Mouse (Mus musculus) G1E (cell line): ENCODE measurements around the gene Ssh2.

Experiments used
- CTCF ChIP-seq: IDR thresholded peaks from 2 replicates; pipeline ENCODE4 v1.5.1; 2012; ENCODE audit warnings: low read depth, low read length, inconsistent platforms, mixed read lengths
- GATA1 ChIP-seq: IDR thresholded peaks from 2 replicates; pipeline ENCODE4 v1.6.1; 2012; ENCODE audit warnings: borderline replicate concordance, low read length, inconsistent platforms, mixed read lengths
- GATA2 ChIP-seq: IDR thresholded peaks from 2 replicates; pipeline ENCODE4 v1.6.1; 2012; ENCODE audit warnings: low read depth, low read length, inconsistent platforms, borderline replicate concordance
- POLR2AphosphoS5 ChIP-seq: IDR thresholded peaks from 2 replicates; pipeline ENCODE4 v1.6.1; 2012; ENCODE audit warnings: low read depth, low read length, inconsistent platforms; ENCODE audit not compliant: insufficient replicate concordance

- no peak for TF ChIP-seq CTCF
- no peak for TF ChIP-seq POLR2AphosphoS5
- TF ChIP-seq GATA1: no peak
- no peak for TF ChIP-seq GATA2
Measured at GRCm38 (mm10) chr11:77428446-77428845, 212.4 kb downstream of the Ssh2 start.
